In the genomic region with DNA sequence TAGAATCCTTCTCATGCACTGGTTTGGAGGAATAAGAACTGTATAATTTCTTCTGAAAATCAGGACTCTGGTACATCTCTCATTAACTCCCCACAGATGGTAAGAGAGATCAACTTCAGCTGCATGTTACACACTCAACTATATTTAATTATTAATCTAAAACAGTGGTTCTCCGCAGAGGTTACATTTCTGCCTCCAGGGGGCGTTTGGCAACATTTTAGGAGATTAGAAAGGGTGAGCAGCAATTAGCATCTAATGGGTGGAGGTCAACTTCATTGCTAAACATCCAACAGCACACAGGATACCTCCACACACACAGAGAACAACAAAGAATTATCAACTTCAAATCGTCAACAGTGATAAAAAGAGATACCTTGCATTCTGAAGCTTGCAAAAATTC, we compare ENCODE assay signal across 9 mouse cellular contexts. TPM values are rescaled to one million over a fixed set of nuclear protein-coding genes. Genes with fewer than 3 reads are reported as not detected.
A peak's percentile ranks its signal among the peaks of the same experiment; 100 is the strongest.
DNase-seq lines count a peak whose midpoint lies in the region; ATAC-seq and TF ChIP-seq lines count a peak whose summit lies in the region.
"Had no signal": no experiment of that assay in that cellular context is flagged by ENCODE, and none has a peak within 500 bp of the region (broad histone marks: within the 10 kb centered on the region; RNA-seq: fewer than 3 reads in every experiment).

No protein-coding gene starts in this region.

- no peak for ATAC-seq in hindbrain, embryonic 11.5 days (ENCODE audit: low FRiP score)
- ATAC-seq in limb, embryonic 11.5 days (ENCODE audit: insufficient number of reproducible peaks, low FRiP score, low TSS enrichment, low read depth) = no peak
- no peak for ATAC-seq in midbrain, postnatal 0 days (ENCODE audit: low FRiP score)

- no peaks in the 10 kb centered on the region for H3K9me3 ChIP-seq in E14TG2a.4 (ENCODE audit: low read length)
- no peaks in the 10 kb centered on the region for H3K9me3 ChIP-seq in hindbrain, embryonic 11.5 days (ENCODE audit: control insufficient read depth, low read length)
- H3K9me3 ChIP-seq in limb, embryonic 11.5 days (ENCODE audit: control insufficient read depth, low read length) = no peaks in the 10 kb centered on the region
- H3K9me3 ChIP-seq in midbrain, postnatal 0 days (ENCODE audit: low read length) = no peaks in the 10 kb centered on the region

- 14% methylated on average over 3 of the region's 3 CpGs for WGBS in hindbrain, embryonic 11.5 days
- 15% methylated on average over 3 of the region's 3 CpGs for WGBS in limb, embryonic 11.5 days
- 10% methylated on average over 3 of the region's 3 CpGs for WGBS in midbrain, postnatal 0 days

- no peak overlapping the region for H3K9ac ChIP-seq in hindbrain, embryonic 11.5 days (ENCODE audit: low read depth, low read length)
- H3K9ac ChIP-seq in limb, embryonic 11.5 days (ENCODE audit: low read length) = no peak overlapping the region
- 0 out of 2 replicates have a peak overlapping the region, but pooled peaks have one; percentile 42 for H3K9ac ChIP-seq in midbrain, postnatal 0 days (replicated peaks; ENCODE audit: low read length, poor library complexity, severe bottlenecking)

- TF ChIP-seq CTCF in E14TG2a.4 (conservative IDR thresholded peaks at IDR 0.05; ENCODE audit: low read length) = peak; percentile 47
- peak; percentile 74 for TF ChIP-seq CTCF in midbrain, postnatal 0 days (IDR thresholded peaks at IDR 0.05)

- no peak overlapping the region for H3K4me3 ChIP-seq in E14TG2a.4 (replicated peaks; ENCODE audit: low read length)
- no peak overlapping the region for H3K4me3 ChIP-seq in hindbrain, embryonic 11.5 days (ENCODE audit: low read depth, low read length)
- H3K4me3 ChIP-seq in limb, embryonic 11.5 days (ENCODE audit: low read depth, low read length) = no peak overlapping the region
- H3K4me3 ChIP-seq in midbrain, postnatal 0 days (ENCODE audit: low read depth, low read length) = peak overlapping the region; percentile 88

- DNase-seq in adrenal gland, adult (ENCODE audit: inconsistent age in 2 of 2, low spot score in 1 of 2) = peak; percentile 16 to 74
- DNase-seq in adrenal gland, adult 8-10 months = no peak
- DNase-seq in embryo, embryonic 10.5 days (ENCODE audit: low spot score) = peak; percentile 62
- peak; percentile 69 for DNase-seq in hindbrain, embryonic 11.5 days (ENCODE audit: low spot score)
- DNase-seq in limb, embryonic 11.5 days (ENCODE audit: low spot score) = peak; percentile 41
- peak; percentile 50 for DNase-seq in midbrain, postnatal 0 days (ENCODE audit: low spot score)
- no peak for DNase-seq in spleen, postnatal 4 days (ENCODE audit: low spot score in 2 of 2)

- no peak overlapping the region for H3K27ac ChIP-seq in hindbrain, embryonic 11.5 days (ENCODE audit: low read depth, low read length)
- H3K27ac ChIP-seq in limb, embryonic 11.5 days (replicated peaks; ENCODE audit: low read depth, low read length) = no peak overlapping the region
- no peak overlapping the region for H3K27ac ChIP-seq in midbrain, postnatal 0 days (ENCODE audit: low read depth, low read length)
- H3K27ac ChIP-seq: macrophage had no signal

- H3K4me2 ChIP-seq in hindbrain, embryonic 11.5 days (replicated peaks; ENCODE audit: low read depth, low read length) = no peak overlapping the region
- H3K4me2 ChIP-seq in limb, embryonic 11.5 days (ENCODE audit: low read depth, severe bottlenecking) = no peak overlapping the region
- peak overlapping the region; percentile 77 for H3K4me2 ChIP-seq in midbrain, postnatal 0 days (ENCODE audit: low read depth, low read length, poor library complexity, severe bottlenecking)

- H3K36me3 ChIP-seq in E14TG2a.4 (ENCODE audit: insufficient read depth, low read length) = no peaks in the 10 kb centered on the region
- H3K36me3 ChIP-seq in hindbrain, embryonic 11.5 days (ENCODE audit: control insufficient read depth, insufficient read depth, low read length) = no peaks in the 10 kb centered on the region
- no peaks in the 10 kb centered on the region for H3K36me3 ChIP-seq in limb, embryonic 11.5 days (ENCODE audit: control insufficient read depth, insufficient read depth, low read length)
- no peaks in the 10 kb centered on the region for H3K36me3 ChIP-seq in midbrain, postnatal 0 days (ENCODE audit: insufficient read depth, low read length)

- peaks cover 16% of the 10 kb centered on the region for H3K4me1 ChIP-seq in E14TG2a.4 (replicated peaks; ENCODE audit: low read depth, low read length)
- H3K4me1 ChIP-seq in hindbrain, embryonic 11.5 days (replicated peaks; ENCODE audit: control insufficient read depth, insufficient read depth, low read length) = no peaks in the 10 kb centered on the region
- H3K4me1 ChIP-seq in limb, embryonic 11.5 days (ENCODE audit: control insufficient read depth, insufficient read depth, low read length) = no peaks in the 10 kb centered on the region
- H3K4me1 ChIP-seq in midbrain, postnatal 0 days (ENCODE audit: insufficient read depth, low read length) = no peaks in the 10 kb centered on the region

- peaks cover 33% of the 10 kb centered on the region for H3K27me3 ChIP-seq in E14TG2a.4 (ENCODE audit: insufficient read depth, low read length)
- H3K27me3 ChIP-seq in hindbrain, embryonic 11.5 days (ENCODE audit: control insufficient read depth, insufficient read depth, low read length) = no peaks in the 10 kb centered on the region
- H3K27me3 ChIP-seq in limb, embryonic 11.5 days (ENCODE audit: control insufficient read depth, insufficient read depth, low read length) = no peaks in the 10 kb centered on the region
- no peaks in the 10 kb centered on the region for H3K27me3 ChIP-seq in midbrain, postnatal 0 days (ENCODE audit: insufficient read depth, low read length)

RNA-seq across cellular contexts. Expression of a gene that starts 2.0 kb away (rescaled TPM):
- total RNA-seq in adrenal gland, adult 8-10 months (2022) = 10 to 100 TPM; 15.6 to 30.9 (median 27.5) TPM
- polyA plus RNA-seq in hindbrain, embryonic 11.5 days (2014; fragmentation: Nextera tagmentation; extraction: Ambion mirVana) = 25.8 and 27.6 TPM in 2 replicates
- 22.7 and 23.3 TPM in 2 replicates for polyA plus RNA-seq in limb, embryonic 11.5 days (2014; fragmentation: Nextera tagmentation; extraction: Ambion mirVana)
- total RNA-seq in midbrain, postnatal 0 days (2014; rRNA removed) = 83.1 and 109 TPM in 2 replicates
- polyA plus RNA-seq in midbrain, postnatal 0 days (2015; fragmentation: Nextera tagmentation; extraction: Ambion mirVana) = 118 and 125 TPM in 2 replicates
- polyA plus RNA-seq: macrophage had no signal

Comparison
In these comparisons a context has a peak if more than half of its experiments do, and no peak if none do; other contexts are left out.
1. DNase-seq: peak in adrenal gland, adult (2 of 2), embryo, embryonic 10.5 days (single experiment), hindbrain, embryonic 11.5 days (single experiment), limb, embryonic 11.5 days (single experiment) and midbrain, postnatal 0 days (single experiment); none in adrenal gland, adult 8-10 months (single experiment) and spleen, postnatal 4 days (0 of 2).